Mouse (Mus musculus): ENCODE measurements at regions not wholly inside any gene's neighbourhood (a gene's known extent, or its start where the extent isn't known, plus 50 kb on each side); places are given as distances from the start of the nearest gene placed in this dataset.

DNA sequence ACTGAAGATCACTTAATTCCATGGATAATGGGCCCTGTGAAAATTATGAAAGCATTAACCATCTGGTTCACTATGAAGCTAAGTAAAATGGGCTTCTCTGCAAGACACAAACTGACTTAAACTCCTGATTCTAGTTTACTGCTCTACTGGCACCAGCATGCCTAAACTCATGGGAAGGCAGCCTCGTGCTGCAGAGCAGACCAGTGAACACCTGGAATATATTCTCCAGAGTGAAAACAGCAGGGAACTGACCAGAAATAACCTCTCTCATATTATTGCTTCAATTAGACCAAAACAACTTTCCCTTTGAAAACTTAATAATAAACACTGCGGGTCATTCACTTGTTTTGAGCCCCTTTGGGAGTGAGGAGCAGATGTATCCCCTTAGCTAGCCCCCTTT, 316.8 kb upstream of the Rspo3 start:
- TF ChIP-seq CTCF (IDR thresholded peaks at IDR 0.05; ENCODE audit: extremely low read depth, insufficient read depth, low read length) (no peak), POLR2A (IDR thresholded peaks at IDR 0.05; ENCODE audit: extremely low read depth, insufficient read depth, low read length) (no peak)
